Mouse (Mus musculus): ENCODE results near the gene Parn. TPM values are rescaled to one million over a fixed set of nuclear protein-coding genes. Genes with fewer than 3 reads are reported as not detected.

Parn gene
- polyA plus RNA-seq, 1 experiment from 2014 or later: 37.3 TPM

DNA sequence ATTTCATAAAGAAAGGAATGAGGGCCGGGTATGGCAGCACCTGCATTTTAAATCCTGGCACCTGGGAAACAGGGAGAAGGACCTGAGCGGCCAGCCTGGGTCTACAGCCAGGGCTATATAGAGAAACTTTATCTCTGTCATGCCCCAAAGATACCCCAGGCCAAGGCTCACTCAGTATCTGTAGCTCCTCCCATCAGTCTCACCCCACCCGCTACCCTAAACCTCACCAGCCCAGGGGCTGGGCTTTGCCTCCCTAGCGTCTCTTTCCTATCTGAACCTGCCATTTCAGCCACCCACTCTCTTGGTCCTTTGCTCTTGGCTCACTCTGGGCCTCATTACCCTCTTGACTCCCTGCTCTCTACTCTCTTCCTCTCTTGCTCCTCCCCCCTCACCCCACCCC is 92.7 kb downstream of the Parn start:
- Histone ChIP-seq H3K4me2 (no peak overlapping the region), H3K4me3 (no peak overlapping the region), H3K27ac (no peak overlapping the region), H3K9me3 (no peaks in the 10 kb centered on the region), H3K4me1 (replicated peaks) (peaks cover 4% of the 10 kb centered on the region; the same call in 1 of the 2 replicates), H3K36me3 (no peaks in the 10 kb centered on the region), H3K27me3 (no peaks in the 10 kb centered on the region), H3K9ac (no peak overlapping the region)
- no peak for ATAC-seq (ENCODE audit: low FRiP score)
- WGBS: 86% methylated on average over 4 of the region's 4 CpGs

DNA sequence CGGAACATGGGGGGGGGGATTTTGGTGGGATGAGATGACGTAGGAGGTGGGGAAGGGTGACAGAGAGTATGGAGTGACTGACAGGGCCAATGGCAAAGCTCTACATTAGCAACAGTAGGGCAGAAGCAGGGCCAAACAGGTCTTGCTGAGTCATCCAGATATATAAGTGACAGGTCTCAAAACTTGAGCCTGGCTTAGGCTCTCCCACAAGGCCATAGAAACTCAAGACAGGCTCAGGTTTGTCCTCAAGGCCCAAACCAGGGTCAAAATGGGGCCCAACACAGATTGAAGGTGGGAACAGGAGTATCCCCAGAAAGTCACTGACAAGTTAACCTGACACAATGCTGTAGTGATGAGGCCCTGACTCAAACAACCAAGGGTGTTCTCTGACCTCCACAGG is 99.7 kb downstream of the Parn start:
- no peak overlapping the region for H3K4me3 ChIP-seq
- no peaks in the 10 kb centered on the region for H3K4me1 ChIP-seq (replicated peaks)
- H3K4me2 ChIP-seq: no peak overlapping the region
- no peaks in the 10 kb centered on the region for H3K9me3 ChIP-seq
- H3K36me3 ChIP-seq: peaks cover 3% of the 10 kb centered on the region
- no peak overlapping the region for H3K27ac ChIP-seq
- ATAC-seq (ENCODE audit: low FRiP score): no peak
- WGBS: 97% methylated on average over 2 of the region's 2 CpGs
- H3K27me3 ChIP-seq: no peaks in the 10 kb centered on the region
- no peak overlapping the region for H3K9ac ChIP-seq

GRCm38 (mm10) chr16:13567614-13568013 is 100.4 kb downstream of the Parn start:
- 96% methylated on average over 1 of the region's 1 CpGs for WGBS

DNA sequence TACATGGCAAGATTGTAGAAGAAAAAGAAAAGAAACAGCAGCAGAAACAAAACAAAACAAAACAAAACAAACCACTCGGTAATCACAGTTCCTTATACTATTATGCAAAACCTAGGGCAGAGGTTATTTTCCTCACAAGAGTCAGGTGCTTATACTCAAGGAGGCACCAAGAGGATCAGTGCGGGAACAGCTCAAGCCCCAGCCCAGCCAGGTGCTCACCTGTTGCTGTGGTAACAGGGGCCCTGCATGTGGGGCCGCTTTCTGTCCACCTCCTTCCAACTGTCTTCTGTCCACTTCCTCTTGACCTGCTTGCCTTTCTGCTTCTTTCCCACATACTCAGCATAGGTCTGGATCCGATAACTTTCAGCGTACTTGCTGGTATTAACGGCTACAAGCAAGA is 101.6 kb downstream of the Parn start:
- no peak overlapping the region for H3K27ac ChIP-seq
- H3K4me3 ChIP-seq: no peak overlapping the region
- 93% methylated on average over 6 of the region's 6 CpGs for WGBS
- ATAC-seq (ENCODE audit: low FRiP score): no peak
- no peak overlapping the region for H3K4me2 ChIP-seq
- peaks cover 3% of the 10 kb centered on the region for H3K36me3 ChIP-seq
- no peaks in the 10 kb centered on the region for H3K4me1 ChIP-seq (replicated peaks)
- H3K27me3 ChIP-seq: no peaks in the 10 kb centered on the region
- H3K9ac ChIP-seq: no peak overlapping the region
- H3K9me3 ChIP-seq: no peaks in the 10 kb centered on the region

More at GRCm38 (mm10) chr16:13567614-13568013, 100.4 kb downstream of the Parn start:
- Histone ChIP-seq H3K27me3 (no peaks in the 10 kb centered on the region), H3K4me2 (no peak overlapping the region), H3K9me3 (no peaks in the 10 kb centered on the region), H3K9ac (no peak overlapping the region), H3K4me1 (replicated peaks) (no peaks in the 10 kb centered on the region), H3K36me3 (peaks cover 3% of the 10 kb centered on the region), H3K27ac (no peak overlapping the region), H3K4me3 (no peak overlapping the region)
- ATAC-seq (ENCODE audit: low FRiP score): no peak

DNA sequence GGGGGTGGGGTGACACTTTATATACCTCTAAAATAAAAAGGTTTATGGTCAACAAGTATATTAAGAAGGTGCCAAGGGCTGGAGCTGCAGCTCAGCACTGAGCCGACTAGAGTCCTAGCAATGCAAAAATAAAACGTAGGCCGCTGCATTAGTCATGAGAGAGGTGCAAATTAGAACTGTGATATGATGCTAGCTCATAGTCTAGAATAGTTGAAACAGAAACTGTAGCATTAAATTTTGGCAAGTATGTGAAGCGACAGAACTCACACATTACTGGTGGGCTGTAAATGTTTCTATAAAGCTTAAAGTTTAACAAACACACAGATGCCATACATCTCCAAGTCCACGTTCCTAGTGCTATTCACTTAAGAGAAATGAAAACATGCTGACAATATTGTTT is 102.7 kb downstream of the Parn start:
- ATAC-seq (ENCODE audit: low FRiP score): no peak
- Histone ChIP-seq H3K36me3 (peaks cover 3% of the 10 kb centered on the region), H3K4me3 (no peak overlapping the region)

GRCm38 (mm10) chr16:13557784-13558183 is 110.2 kb downstream of the Parn start:
- no peak overlapping the region for H3K4me3 ChIP-seq
- H3K9ac ChIP-seq: no peak overlapping the region
- H3K4me1 ChIP-seq (replicated peaks): no peaks in the 10 kb centered on the region
- 85% methylated on average over 2 of the region's 2 CpGs for WGBS
- H3K27ac ChIP-seq: no peak overlapping the region
- H3K36me3 ChIP-seq: peaks cover 12% of the 10 kb centered on the region
- ATAC-seq (ENCODE audit: low FRiP score): no peak
- no peaks in the 10 kb centered on the region for H3K27me3 ChIP-seq
- 0 out of 2 replicates have a peak, but pooled peaks cover 4% of the 10 kb centered on the region for H3K9me3 ChIP-seq
- no peak overlapping the region for H3K4me2 ChIP-seq

More for the DNA sequence above, 102.7 kb downstream of the Parn start:
- 96% methylated on average over 5 of the region's 5 CpGs for WGBS
- no peaks in the 10 kb centered on the region for H3K27me3 ChIP-seq
- no peak overlapping the region for H3K9ac ChIP-seq
- no peaks in the 10 kb centered on the region for H3K4me1 ChIP-seq (replicated peaks)
- H3K9me3 ChIP-seq: no peaks in the 10 kb centered on the region
- H3K27ac ChIP-seq: no peak overlapping the region
- H3K4me2 ChIP-seq: no peak overlapping the region

- peaks cover 16% of the 10 kb centered on the region for H3K36me3 ChIP-seq
- WGBS: 83% methylated on average over 9 of the region's 9 CpGs
- H3K4me1 ChIP-seq (replicated peaks): no peaks in the 10 kb centered on the region
- H3K4me3 ChIP-seq: no peak overlapping the region
- no peak for ATAC-seq (ENCODE audit: low FRiP score)
- no peak overlapping the region for H3K4me2 ChIP-seq
- no peaks in the 10 kb centered on the region for H3K27me3 ChIP-seq
- no peak overlapping the region for H3K27ac ChIP-seq
- 0 out of 2 replicates have a peak, but pooled peaks cover 4% of the 10 kb centered on the region for H3K9me3 ChIP-seq
- no peak overlapping the region for H3K9ac ChIP-seq
Observed at GRCm38 (mm10) chr16:13556954-13557470, 111.0 kb downstream of the Parn start.

GRCm38 (mm10) chr16:13556446-13556845 is 111.5 kb downstream of the Parn start:
- Histone ChIP-seq H3K4me1 (replicated peaks) (no peaks in the 10 kb centered on the region), H3K9me3 (0 out of 2 replicates have a peak, but pooled peaks cover 4% of the 10 kb centered on the region), H3K4me2 (no peak overlapping the region), H3K4me3 (no peak overlapping the region), H3K36me3 (peaks cover 16% of the 10 kb centered on the region), H3K27me3 (no peaks in the 10 kb centered on the region), H3K9ac (no peak overlapping the region), H3K27ac (no peak overlapping the region)
- WGBS: 89% methylated on average over 7 of the region's 7 CpGs
- ATAC-seq (ENCODE audit: low FRiP score): no peak

DNA sequence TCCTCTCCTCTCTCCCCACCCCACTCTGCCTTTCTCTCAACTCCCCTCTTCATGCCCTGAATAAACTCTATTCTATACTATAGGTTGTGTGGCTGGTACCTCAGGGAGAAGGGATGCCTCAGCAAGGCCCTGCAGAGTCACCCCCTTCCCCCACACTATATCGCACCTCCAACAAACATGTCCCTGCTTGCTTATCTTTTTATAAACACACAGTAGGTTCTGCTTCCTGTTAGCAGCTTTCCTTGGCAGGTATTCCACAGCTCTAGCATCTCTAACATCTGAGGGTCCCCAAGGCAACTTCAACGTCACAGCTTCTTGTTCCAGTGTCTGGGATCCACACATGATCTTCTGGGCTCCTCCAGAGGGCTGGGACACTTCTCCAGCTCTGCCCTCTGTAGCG is 117.3 kb downstream of the Parn start:
- H3K4me3 ChIP-seq: no peak overlapping the region
- H3K36me3 ChIP-seq: peaks cover 41% of the 10 kb centered on the region
- no peak overlapping the region for H3K4me2 ChIP-seq
- H3K27ac ChIP-seq: no peak overlapping the region
- H3K9ac ChIP-seq: no peak overlapping the region
- H3K9me3 ChIP-seq: peaks cover 30% of the 10 kb centered on the region
- 94% methylated on average over 3 of the region's 3 CpGs for WGBS
- no peaks in the 10 kb centered on the region for H3K4me1 ChIP-seq (replicated peaks)
- no peak for ATAC-seq (ENCODE audit: low FRiP score)
- no peaks in the 10 kb centered on the region for H3K27me3 ChIP-seq

GRCm38 (mm10) chr16:13549976-13550375 is 118.0 kb downstream of the Parn start:
- Histone ChIP-seq H3K4me1 (replicated peaks) (no peaks in the 10 kb centered on the region), H3K36me3 (peaks cover 43% of the 10 kb centered on the region), H3K9ac (no peak overlapping the region), H3K9me3 (peaks cover 31% of the 10 kb centered on the region), H3K4me3 (no peak overlapping the region), H3K27me3 (no peaks in the 10 kb centered on the region), H3K4me2 (no peak overlapping the region), H3K27ac (no peak overlapping the region)
- WGBS: 96% methylated on average over 2 of the region's 2 CpGs
- ATAC-seq (ENCODE audit: low FRiP score): no peak

- H3K27ac ChIP-seq: no peak overlapping the region
- 76% methylated on average over 4 of the region's 4 CpGs for WGBS
- H3K27me3 ChIP-seq: no peaks in the 10 kb centered on the region
- H3K36me3 ChIP-seq: peaks cover 23% of the 10 kb centered on the region
- 0 out of 2 replicates have a peak, but pooled peaks cover 6% of the 10 kb centered on the region for H3K4me1 ChIP-seq (replicated peaks)
- no peak overlapping the region for H3K4me2 ChIP-seq
- no peak overlapping the region for H3K4me3 ChIP-seq
- H3K9ac ChIP-seq: no peak overlapping the region
- H3K9me3 ChIP-seq: peaks cover 15% of the 10 kb centered on the region
- ATAC-seq (ENCODE audit: low FRiP score): no peak
Observed at GRCm38 (mm10) chr16:13541816-13542215, 126.2 kb downstream of the Parn start.

GRCm38 (mm10) chr16:13541121-13541747 is 126.7 kb downstream of the Parn start:
- WGBS: 82% methylated on average over 15 of the region's 15 CpGs

More at GRCm38 (mm10) chr16:13541121-13541747, 126.7 kb downstream of the Parn start:
- no peak for ATAC-seq (ENCODE audit: low FRiP score)
- Histone ChIP-seq H3K4me1 (replicated peaks) (0 out of 2 replicates have a peak, but pooled peaks cover 6% of the 10 kb centered on the region), H3K9me3 (peaks cover 10% of the 10 kb centered on the region; the same call in 1 of the 2 replicates), H3K27me3 (no peaks in the 10 kb centered on the region), H3K4me3 (no peak overlapping the region), H3K4me2 (no peak overlapping the region), H3K9ac (no peak overlapping the region), H3K27ac (no peak overlapping the region), H3K36me3 (peaks cover 18% of the 10 kb centered on the region)

Data from hindbrain, embryonic 13.5 days (tissue).